Mouse (Mus musculus) retina, adult 2 months (tissue): ENCODE results near the gene Mthfsl.
"Not testable (repeated sequence)": the region's sequence is repeated elsewhere in the genome, so short reads cannot be mapped to it uniquely, and the experiment has no call there.

Experiments
- DNase-seq: peaks from one replicate; pipeline ENCODE4 v3.0.0-alpha.2; 2012; ENCODE audit warnings: low read depth, low spot score

The Mthfsl gene

DNA sequence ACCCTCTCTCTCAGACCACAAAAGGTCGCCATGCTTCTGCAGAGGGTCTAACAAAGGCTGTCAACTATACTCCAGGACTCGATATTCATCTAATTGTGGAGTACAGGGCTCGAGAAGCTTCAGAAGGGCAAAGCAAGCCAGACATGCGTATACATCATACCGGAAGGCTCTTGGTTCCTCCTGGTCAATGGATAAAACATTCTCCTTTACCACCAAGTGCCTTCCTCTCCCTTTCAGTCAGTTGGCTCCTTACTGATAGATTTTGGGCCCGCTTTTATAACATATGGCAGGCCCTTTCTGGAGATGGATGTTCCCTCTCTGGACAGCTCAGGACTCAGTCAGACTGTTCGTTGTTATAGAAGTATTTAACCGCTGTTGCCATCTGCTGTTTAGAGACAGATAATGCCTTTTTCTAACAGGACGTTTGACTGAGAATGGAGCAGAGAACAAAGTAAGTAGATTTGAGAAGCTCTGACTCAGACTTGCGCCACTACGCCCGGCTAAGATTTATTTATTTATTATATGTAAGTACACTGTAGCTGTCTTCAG is at the start of gene Mthfsl:
Mthfsl (minus strand) TSS at position 308 of the 549 bp plus-strand sequence.
- DNase-seq: not testable (repeated sequence)

DNA sequence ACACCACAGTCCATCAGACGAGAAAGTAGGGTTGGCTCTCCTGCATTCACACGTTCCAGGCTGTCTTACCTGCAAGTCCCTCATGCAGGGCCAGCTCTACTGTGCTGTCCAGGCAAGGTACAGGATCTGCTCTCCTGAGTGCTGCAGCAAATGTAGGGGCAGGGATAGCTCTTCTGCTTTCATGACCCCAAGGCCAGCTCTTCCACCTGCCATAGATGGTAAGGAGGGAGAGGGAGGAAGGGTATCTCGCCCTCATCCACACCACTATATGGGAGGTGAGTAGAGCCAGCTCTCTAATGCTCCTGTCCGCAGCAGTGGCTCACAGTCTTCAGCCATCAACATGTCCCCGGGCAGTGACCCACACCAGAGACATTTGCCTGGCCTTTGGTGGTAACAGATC is 49.4 kb upstream of the Mthfsl start:
- DNase-seq: not testable (repeated sequence)

DNA sequence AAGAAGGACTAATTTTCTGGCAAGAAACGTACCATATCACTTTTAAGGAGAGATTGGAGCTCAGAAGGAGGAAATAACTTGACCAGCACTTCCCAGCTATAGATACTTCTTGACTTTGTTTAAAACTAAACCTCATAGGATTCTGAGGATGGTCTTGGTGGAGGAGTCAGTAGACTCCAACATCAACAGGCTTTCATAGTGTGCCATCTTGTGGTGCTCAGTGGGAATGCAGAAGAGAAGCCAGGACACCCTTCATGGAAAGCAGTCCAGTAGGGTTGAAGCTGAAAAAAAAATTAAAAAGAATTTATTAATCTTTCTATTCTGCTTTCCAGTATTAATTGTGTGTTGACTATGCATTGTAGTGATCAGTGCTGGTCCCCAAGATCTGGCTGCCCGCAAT is 26.6 kb upstream of the Mthfsl start:
- not testable (repeated sequence) for DNase-seq

- DNase-seq: not testable (repeated sequence)
Observed at GRCm38 (mm10) chr9:88746046-88746445, 25.9 kb upstream of the Mthfsl start.

DNA sequence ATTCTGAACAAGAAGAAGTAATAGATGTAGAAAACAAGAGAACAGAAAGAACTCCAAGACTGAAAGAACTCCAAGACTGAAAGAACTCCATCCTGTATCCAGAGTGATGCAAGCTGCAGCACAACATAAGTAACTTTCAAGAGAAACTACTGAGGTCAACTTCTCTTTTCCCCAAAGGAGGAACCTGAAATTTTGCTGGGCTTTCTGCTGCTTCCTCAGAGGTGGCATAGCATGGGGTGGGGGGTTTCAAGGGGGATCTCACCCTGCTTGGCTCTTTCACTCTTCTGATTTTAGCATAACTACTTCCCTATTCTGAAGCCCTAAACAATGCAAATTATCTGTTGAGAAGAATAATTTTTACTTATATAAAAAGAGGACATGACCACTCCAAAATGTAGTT is 15.2 kb upstream of the Mthfsl start:
- DNase-seq: not testable (repeated sequence)

GRCm38 (mm10) chr9:88733182-88733581 is 13.1 kb upstream of the Mthfsl start:
- not testable (repeated sequence) for DNase-seq

DNA sequence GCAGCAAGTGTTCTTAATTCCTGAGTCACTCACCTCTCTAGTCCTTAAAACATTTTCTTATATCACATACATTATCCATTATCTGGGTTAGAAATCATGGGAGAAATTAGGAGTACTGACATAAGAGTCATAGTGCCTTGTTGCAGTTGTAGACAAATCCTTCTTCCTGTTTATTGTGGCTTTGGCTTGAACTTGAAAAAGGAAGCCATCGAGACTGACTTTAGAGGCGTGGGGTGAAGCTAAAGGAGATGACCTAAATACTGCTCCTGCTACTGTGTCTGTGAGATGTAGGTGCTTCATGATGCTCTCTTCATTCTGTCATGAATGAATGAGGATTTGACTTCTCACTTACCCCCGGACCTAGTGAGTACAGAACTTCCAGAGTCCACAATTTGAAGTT is 12.2 kb upstream of the Mthfsl start:
- not testable (repeated sequence) for DNase-seq

DNA sequence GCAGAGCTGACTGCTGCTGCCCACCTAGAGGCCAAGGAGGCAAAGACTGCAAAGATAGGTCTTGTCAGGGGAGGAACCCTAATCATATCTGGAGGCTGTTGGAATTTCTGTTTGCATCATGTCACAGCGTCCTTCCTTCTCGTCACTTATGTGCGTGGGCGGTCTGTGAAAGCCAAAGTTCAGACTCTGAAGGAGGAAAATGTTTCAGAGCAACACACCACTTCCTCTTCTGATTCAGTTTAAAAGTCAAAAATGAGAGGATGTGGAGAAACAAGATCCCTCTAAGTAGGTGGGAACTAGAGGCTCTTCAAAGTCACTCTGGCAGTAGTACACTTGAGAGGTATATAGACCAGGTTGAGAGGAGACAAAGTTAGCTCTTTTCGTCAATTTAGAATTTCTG is 11.6 kb upstream of the Mthfsl start, which contains the start of gene Bcl2a1d:
Bcl2a1d (minus strand) TSS at position 187 of the 400 bp plus-strand sequence.
- DNase-seq: not testable (repeated sequence)

- DNase-seq: not testable (repeated sequence)
Observed at GRCm38 (mm10) chr9:88728311-88728710, 8.2 kb upstream of the Mthfsl start.

DNA sequence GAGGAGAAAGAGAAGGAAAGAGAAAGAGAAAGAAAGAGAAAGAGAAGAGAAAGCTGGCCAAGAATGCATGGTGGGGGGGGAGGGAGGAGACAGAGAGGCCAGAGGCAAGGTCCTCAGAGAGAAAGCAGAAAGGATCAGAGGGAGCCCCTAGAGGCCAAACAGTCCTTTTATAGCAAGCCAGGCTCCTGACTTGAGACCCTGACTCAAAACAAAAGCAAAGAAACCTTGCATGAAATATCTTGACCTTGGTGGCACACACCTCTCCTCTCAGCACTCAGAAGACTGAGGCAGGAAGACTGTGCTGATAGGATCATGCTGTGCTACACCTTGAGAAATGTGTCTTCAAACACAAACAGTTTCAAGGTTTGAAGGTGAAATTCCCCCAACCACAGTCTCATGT is 1.5 kb upstream of the Mthfsl start:
- not testable (repeated sequence) for DNase-seq

DNA sequence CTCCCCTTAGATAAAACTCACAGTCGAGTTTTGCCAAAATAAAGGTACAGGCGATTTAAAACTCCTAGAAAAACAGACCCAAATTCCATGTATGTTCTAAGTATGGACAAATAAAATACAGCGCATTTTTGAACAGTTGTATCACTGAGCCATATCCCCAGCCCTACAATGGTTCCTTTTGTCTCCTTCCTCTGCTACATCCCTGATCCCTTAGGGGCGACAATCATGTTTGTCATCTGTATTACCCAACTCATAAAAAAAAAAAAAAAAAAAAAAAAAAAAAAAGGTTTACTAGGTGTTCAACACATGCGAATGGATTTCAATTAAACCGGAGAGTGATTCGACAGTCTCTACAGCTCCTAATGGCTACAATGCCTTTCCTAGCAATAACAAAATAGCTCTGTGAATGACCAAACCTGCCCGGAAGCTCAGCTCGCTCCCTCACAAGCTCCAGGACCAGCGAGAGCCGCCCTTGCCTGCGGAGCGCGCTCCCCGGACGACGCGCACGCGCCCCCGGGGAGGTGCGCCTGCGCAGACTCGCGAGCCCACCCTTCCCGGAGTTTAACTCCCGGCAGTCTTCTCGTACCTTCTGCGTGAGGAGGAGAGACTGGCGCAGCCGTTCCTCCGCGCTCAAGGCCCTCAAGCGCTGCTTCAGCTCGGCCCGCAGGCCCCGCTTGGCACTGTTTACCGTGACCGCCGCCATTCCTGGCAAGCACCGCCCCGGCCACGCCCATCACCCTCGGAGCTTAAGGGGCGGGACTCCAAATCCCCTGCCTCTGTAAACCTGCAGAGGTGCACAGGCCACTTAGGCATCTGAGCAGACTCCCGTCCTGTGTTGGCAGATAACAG is 799 bp downstream of the Mthfsl start:
- not testable (repeated sequence) for DNase-seq

- DNase-seq: not testable (repeated sequence)
Observed at GRCm38 (mm10) chr9:88718593-88718992, 1.5 kb downstream of the Mthfsl start.

GRCm38 (mm10) chr9:88718140-88718539 is 2.0 kb downstream of the Mthfsl start:
- not testable (repeated sequence) for DNase-seq

- not testable (repeated sequence) for DNase-seq
Observed at GRCm38 (mm10) chr9:88714515-88714914, 5.6 kb downstream of the Mthfsl start.

- DNase-seq: not testable (repeated sequence)
Observed at GRCm38 (mm10) chr9:88712164-88712749, 7.8 kb downstream of the Mthfsl start.

DNA sequence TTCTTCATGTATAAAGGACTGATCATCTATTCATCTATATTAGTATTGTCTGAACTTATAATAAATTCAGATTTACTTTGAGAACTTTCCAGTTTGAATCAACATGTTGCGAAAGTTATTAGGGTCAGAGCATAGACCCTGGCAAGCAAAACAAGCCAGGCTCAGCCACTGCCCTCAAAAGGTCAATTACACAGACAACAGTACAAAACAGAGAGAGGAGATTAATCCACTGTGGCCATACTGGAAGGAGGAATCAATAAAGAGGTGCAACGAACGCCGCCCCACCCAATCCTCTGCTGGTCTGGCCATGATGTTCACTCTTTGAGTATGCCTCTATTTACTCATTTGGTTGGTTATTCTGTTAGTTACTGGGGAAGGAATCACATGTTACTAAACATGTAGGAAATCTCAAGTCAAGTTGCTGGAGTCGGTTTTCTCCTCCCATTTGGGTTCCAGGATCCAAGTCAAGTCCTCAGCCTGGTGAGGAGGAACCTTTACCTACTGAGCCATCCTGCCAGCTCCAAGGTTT is 9.1 kb downstream of the Mthfsl start:
- DNase-seq: not testable (repeated sequence)

DNA sequence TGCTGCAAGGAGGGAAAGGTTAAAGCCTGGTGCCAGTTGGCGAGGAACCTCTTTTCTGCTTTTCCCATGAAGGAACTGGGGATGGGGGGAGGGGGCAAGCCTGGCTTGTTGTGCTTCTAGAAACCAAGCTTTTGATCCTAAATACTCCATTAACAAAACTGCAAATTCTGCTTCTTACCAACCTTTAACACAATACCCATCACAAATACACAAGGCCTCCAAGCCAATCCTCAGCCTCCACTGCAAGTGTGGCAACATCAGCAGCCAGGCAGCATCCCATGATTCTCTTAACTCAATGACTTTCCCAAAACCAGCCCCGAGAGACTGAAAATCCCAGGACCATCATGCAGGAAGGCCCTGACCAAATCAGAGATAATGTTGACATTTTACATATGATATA is 9.7 kb downstream of the Mthfsl start:
- not testable (repeated sequence) for DNase-seq

DNA sequence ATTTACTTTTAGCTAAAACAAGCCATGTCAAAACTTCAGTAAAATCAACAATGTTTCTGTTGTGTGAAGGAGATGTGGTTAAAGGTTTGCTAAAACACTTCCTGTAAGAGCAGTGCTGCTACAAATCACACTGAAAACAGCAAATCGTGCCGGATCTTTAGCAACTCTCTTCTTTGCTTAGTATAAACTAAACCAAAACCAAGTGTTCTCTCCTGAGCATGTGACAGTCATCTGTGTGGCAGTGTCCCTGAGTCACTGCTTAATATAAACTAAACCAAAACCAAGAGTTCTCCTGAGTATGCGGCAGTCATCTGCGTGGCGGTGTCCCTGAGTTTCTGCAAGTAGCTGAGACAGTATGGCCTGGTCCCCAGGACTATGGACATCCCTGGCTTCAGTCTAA is 10.3 kb downstream of the Mthfsl start:
- DNase-seq: not testable (repeated sequence)

DNA sequence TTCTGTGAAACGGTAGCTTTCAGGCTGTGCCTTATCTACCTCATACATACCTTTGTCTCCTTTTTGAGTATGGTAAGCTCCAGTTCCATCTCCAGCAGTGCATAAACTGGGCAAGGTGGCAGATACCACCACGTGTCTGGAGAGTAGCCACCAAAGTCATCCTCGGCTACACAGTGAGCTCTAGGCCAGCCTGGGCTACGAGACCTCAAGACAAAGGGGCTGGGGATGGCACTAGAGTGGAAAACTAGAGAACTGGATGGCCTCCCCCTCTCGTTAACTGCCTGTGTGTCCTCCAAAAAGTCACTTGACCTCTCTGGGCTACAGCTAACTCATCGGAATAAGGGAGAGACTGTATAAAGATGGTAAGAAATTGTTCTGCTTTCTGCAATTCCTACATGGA is 10.8 kb downstream of the Mthfsl start:
- no peak for DNase-seq

DNA sequence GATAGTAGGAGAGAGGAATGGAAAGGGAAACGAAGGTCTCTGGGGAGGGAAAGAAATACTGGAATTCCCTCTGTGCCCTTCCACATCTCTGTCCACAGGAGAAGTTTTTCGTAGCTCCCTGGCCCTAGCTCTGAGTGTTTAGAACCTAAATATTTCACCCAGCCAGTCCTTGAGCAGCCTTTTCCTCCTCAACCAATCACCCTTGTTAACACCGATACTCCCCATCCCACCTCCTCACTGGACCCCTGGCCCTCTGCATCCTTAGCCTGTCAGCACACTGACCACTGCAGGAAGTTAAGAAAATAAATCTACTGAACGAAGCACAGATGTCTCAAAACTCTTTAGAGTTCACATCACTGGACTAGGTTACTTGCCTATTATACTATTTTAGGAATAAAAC is 13.4 kb downstream of the Mthfsl start:
- no peak for DNase-seq

GRCm38 (mm10) chr9:88705157-88705556 is 14.9 kb downstream of the Mthfsl start:
- not testable (repeated sequence) for DNase-seq

DNA sequence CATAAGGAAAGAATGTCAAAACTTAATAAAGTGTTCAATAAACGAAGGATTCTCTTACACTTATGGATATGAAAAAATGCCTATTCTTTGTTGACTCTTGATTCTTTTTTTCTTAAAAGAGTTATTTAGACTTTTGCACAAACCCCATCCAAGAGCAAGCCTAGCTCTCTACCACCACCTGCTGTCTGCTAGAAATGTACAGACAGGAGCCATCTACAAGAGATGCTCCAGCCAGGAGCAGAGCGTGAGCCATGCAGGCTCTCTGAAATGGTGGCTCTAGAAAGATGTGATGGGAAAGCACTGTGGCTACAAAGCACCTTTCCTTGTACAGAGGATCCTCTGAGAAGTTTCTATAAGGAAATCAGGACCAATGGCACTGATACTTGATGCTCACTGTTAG is 21.4 kb downstream of the Mthfsl start:
- not testable (repeated sequence) for DNase-seq
